Mouse (Mus musculus) adrenal gland, postnatal 10 days (tissue): ENCODE measurements around the gene Celf6. TPM values are rescaled to one million over a fixed set of nuclear protein-coding genes. Genes with fewer than 3 reads are reported as not detected.

ENCODE experiments used
- total RNA-seq, 2 experiments: library from RNA; stranded (reverse); gene quantifications; 2 replicates each; pipeline ENCODE4 v1.2.3; 2021

Celf6 gene
- total RNA-seq, 2 experiments from 2014 or later: 5.1 to 8.0 TPM

Other genes starting within 250 kb of the Celf6 start
- 1 to 10 TPM; 8.1 to 8.7 TPM for gene Bbs4, start 224.4 kb upstream of the Celf6 start, total RNA-seq
- 10 to 100 TPM; 87.0 to 99.7 TPM for gene Arih1, start 91.3 kb upstream of the Celf6 start, total RNA-seq
- gene Hexa, start 38.4 kb upstream of the Celf6 start, total RNA-seq: 10 to 100 TPM; 70.7 to 71.7 TPM
- 1 to 10 TPM in 1 of 2 experiments, under 1 TPM in 1; 0.88 to 1.6 TPM for gene Tmem202, start 38.1 kb upstream of the Celf6 start, total RNA-seq
- 10 to 100 TPM; 26.2 to 35.7 TPM for gene Parp6, start 39.4 kb downstream of the Celf6 start, total RNA-seq
- gene Pkm, start 78.5 kb downstream of the Celf6 start, total RNA-seq: 100 to 1,000 TPM; 585 to 668 TPM
- under 1 TPM; 0.42 to 0.45 TPM for gene Gramd2, start 102.2 kb downstream of the Celf6 start, total RNA-seq
- gene Senp8, start 172.8 kb downstream of the Celf6 start, total RNA-seq: 1 to 10 TPM; 4.3 to 9.0 TPM
- gene Myo9a, start 173.0 kb downstream of the Celf6 start, total RNA-seq: 10 to 100 TPM; 11.4 to 19.2 TPM